Mouse (Mus musculus) bone marrow macrophage, adult 2 months (primary cell): Measurements from ENCODE around the gene D16Ertd472e.

ENCODE experiments used
- CTCF ChIP-seq: IDR thresholded peaks from 2 replicates; pipeline ENCODE4 v1.5.1; 2012; ENCODE audit warnings: low read depth, mild to moderate bottlenecking, low read length, moderate library complexity
- POLR2A ChIP-seq: IDR thresholded peaks from 2 replicates; pipeline ENCODE4 v1.6.1; 2012; ENCODE audit warnings: mild to moderate bottlenecking, low read depth, low read length, borderline replicate concordance

DNA sequence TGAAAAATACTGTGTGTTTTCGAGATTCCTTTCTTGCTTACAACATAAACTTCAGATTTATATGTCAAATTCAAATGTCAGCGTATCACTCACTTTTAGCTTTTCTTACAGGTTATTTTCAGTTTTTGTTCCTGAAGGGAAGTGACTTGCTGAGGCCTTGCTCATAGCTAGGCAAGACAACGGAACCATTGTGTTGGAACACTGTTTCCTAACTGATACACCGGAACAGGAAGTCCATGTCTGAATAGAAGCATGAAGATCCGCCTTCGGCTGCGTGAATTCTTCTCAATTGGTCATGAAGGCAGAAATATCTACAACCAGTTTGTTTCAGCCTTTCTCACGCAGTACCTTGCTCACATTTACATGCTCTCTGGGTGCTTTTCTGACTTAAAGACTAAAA, 65.0 kb downstream of the D16Ertd472e start:
- TF ChIP-seq CTCF (no peak), POLR2A (no peak)
